Mouse (Mus musculus): ENCODE data around the gene Slc22a20.

GRCm38 (mm10) chr19:5937095-5937835 is 48.7 kb downstream of the Slc22a20 start:
- TF ChIP-seq CTCF (IDR thresholded peaks at IDR 0.05; ENCODE audit: low read depth), result no peak
- no peak for TF ChIP-seq EP300 (optimal IDR thresholded peaks at IDR 0.05)

All from stomach, postnatal 0 days (tissue).